Mouse (Mus musculus) olfactory bulb, adult 2 months (tissue): ENCODE results near the gene Ldlrad1.

Experiments
- CTCF ChIP-seq: fragments of 200-500 bp; IDR thresholded peaks from 2 replicates; pipeline ENCODE4 v1.5.1; 2012; ENCODE audit warnings: low read depth, mild to moderate bottlenecking, low read length, moderate library complexity; ENCODE audit not compliant: insufficient read depth
- POLR2A ChIP-seq: fragments of 200-500 bp; IDR thresholded peaks from 2 replicates; pipeline ENCODE4 v1.6.1; 2012; ENCODE audit warnings: mild to moderate bottlenecking, low read depth, low read length, moderate library complexity; ENCODE audit not compliant: insufficient read depth

DNA sequence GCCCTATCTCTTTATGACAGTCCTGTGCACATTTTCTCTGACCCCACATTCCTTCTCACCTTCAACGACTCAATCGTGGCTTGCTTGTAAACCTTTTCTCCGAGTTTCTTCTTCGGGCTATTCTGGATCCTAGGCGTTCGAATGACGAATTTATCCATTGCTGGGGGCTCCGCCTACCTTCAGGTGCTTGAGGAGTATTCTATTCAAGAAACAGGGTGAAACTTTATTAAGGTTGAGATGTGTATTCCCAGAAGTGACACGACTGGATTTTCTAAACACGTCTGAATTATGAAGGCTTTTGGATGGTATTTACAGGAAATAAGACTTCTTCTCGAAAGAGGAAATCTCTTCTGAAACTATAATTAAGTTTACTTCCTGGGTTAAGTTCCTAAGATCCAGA, 31.5 kb upstream of the Ldlrad1 start:
- no peak for TF ChIP-seq CTCF
- no peak for TF ChIP-seq POLR2A
